Mouse (Mus musculus) myocyte (in vitro differentiated cells): ENCODE measurements around the gene Smg6.

ENCODE experiments used
- MAX ChIP-seq: IDR thresholded peaks from one replicate; pipeline ENCODE4 v1.6.1; 2011; ENCODE audit warnings: low read depth, mild to moderate bottlenecking, control low read depth
- POLR2A ChIP-seq: IDR thresholded peaks from one replicate; pipeline ENCODE4 v1.6.1; 2011; ENCODE audit warnings: low read depth, mild to moderate bottlenecking, control low read depth, moderate library complexity; ENCODE audit not compliant: insufficient read length
- POLR2AphosphoS2 ChIP-seq: IDR thresholded peaks from one replicate; pipeline ENCODE4 v1.6.1; 2011; ENCODE audit warnings: low read depth, control low read depth; ENCODE audit not compliant: insufficient read length
- SRF ChIP-seq: IDR thresholded peaks from one replicate; pipeline ENCODE4 v1.6.1; 2011; ENCODE audit warnings: low read depth; ENCODE audit not compliant: control insufficient read depth, insufficient read length
- TCF12 ChIP-seq: IDR thresholded peaks from one replicate; pipeline ENCODE4 v1.6.1; 2011; ENCODE audit warnings: mild to moderate bottlenecking, control low read depth; ENCODE audit not compliant: poor library complexity, insufficient read depth, severe bottlenecking
- USF1 ChIP-seq: IDR thresholded peaks from one replicate; pipeline ENCODE4 v1.6.1; 2011; ENCODE audit warnings: low read depth, mild to moderate bottlenecking, control low read depth, moderate library complexity

DNA sequence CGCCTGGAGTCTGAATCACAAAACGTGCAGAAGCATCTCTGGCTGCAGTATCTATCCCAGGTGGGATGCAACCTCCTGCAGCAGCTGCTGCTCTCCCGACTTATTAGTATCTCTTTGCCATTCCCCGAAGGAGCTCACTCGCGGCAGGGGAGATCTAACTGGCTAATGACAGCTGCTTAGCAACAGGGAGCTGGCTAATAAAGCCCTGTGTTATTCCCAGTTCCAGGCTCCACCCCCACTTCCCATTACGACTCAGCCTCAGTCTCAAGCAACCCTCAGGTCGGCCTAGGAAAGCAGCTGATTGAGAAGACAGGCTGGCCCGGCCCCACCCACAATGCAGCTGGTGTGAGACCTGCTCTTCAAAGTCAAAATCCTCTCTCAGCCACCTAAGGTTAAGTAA is 48.8 kb upstream of the Smg6 start:
- TF ChIP-seq SRF (no peak), POLR2A (no peak), POLR2AphosphoS2 (no peak), MAX (no peak), USF1 (no peak), TCF12 (no peak)
